Mouse (Mus musculus): ENCODE data around the gene Elmod3. TPM values are rescaled to one million over a fixed set of nuclear protein-coding genes. Genes with fewer than 3 reads are reported as not detected.
A peak's percentile ranks its signal among the peaks of the same experiment; 100 is the strongest.
"Not testable (repeated sequence)": the region's sequence is repeated elsewhere in the genome, so short reads cannot be mapped to it uniquely, and the experiment has no call there.

Gene Elmod3
- polyA plus RNA-seq, 1 experiment = 32.7 TPM

- no peak for TF ChIP-seq CTCF (IDR thresholded peaks at IDR 0.05; ENCODE audit: borderline replicate concordance, insufficient read depth, low read depth, low read length)
- no peak for TF ChIP-seq POLR2A (IDR thresholded peaks at IDR 0.05; ENCODE audit: borderline replicate concordance, insufficient read depth, low read length)
- H3K27me3 ChIP-seq (ENCODE audit: control insufficient read depth, insufficient read depth, low read length) = no peaks in the 10 kb centered on the region
- DNase-seq = no peak
- no peaks in the 10 kb centered on the region for H3K4me1 ChIP-seq (ENCODE audit: control insufficient read depth, insufficient read depth, low read length)
- WGBS = 59% methylated on average over 12 of the region's 12 CpGs
- 0 out of 2 replicates have a peak overlapping the region, but pooled peaks have one; percentile 3 for H3K27ac ChIP-seq (ENCODE audit: insufficient read depth, low read length)
- no peak overlapping the region for H3K4me3 ChIP-seq (replicated peaks; ENCODE audit: insufficient read depth, low read depth, low read length)
Observed at GRCm38 (mm10) chr6:72543265-72543850, 54.9 kb downstream of the Elmod3 start.

DNA sequence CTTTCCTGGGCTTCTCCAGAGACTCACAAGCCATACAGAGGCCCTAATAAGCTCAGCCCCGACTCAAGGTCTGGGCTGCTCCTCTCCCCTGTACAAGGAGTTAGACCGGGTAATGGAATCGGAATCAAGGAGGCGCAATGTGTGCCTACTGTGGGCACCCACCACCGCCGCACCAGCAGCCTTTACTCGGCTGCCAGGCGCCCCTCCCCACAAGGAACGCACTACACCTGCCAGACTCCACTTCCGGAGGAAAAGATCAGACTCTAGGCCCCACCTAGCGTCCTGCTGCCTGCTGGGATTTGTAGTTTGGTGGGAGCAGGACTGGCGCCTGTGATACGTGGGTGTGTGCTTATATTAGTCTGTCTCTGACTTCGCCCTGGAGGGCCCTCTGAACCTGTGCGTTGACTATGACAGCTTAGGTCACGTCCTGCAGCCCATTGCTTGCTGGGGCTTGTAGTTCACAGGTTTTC, 59.6 kb downstream of the Elmod3 start:
- Histone ChIP-seq H3K27ac (ENCODE audit: insufficient read depth, low read length) (peak overlapping the region; percentile 82), H3K27me3 (ENCODE audit: control insufficient read depth, insufficient read depth, low read length) (no peaks in the 10 kb centered on the region), H3K4me3 (replicated peaks; ENCODE audit: insufficient read depth, low read depth, low read length) (peak overlapping the region; percentile 73), H3K4me1 (ENCODE audit: control insufficient read depth, insufficient read depth, low read length) (no peaks in the 10 kb centered on the region)
- TF ChIP-seq CTCF (IDR thresholded peaks at IDR 0.05; ENCODE audit: borderline replicate concordance, insufficient read depth, low read depth, low read length) = no peak
- TF ChIP-seq POLR2A (IDR thresholded peaks at IDR 0.05; ENCODE audit: borderline replicate concordance, insufficient read depth, low read length) = peak; percentile 92
- peak; percentile 91 to 97 for DNase-seq
- WGBS = 2% methylated on average over 16 of the region's 16 CpGs

GRCm38 (mm10) chr6:72537998-72538500, 60.2 kb downstream of the Elmod3 start:
- Histone ChIP-seq H3K27ac (ENCODE audit: insufficient read depth, low read length) (peak overlapping the region; percentile 82), H3K4me1 (ENCODE audit: control insufficient read depth, insufficient read depth, low read length) (no peaks in the 10 kb centered on the region), H3K27me3 (ENCODE audit: control insufficient read depth, insufficient read depth, low read length) (no peaks in the 10 kb centered on the region), H3K4me3 (replicated peaks; ENCODE audit: insufficient read depth, low read depth, low read length) (peak overlapping the region; percentile 73)
- DNase-seq = peak in 1 of 2 experiments; percentile 37
- TF ChIP-seq CTCF (IDR thresholded peaks at IDR 0.05; ENCODE audit: borderline replicate concordance, insufficient read depth, low read depth, low read length) (no peak), POLR2A (IDR thresholded peaks at IDR 0.05; ENCODE audit: borderline replicate concordance, insufficient read depth, low read length) (no peak)
- 61% methylated on average over 10 of the region's 10 CpGs for WGBS

DNA sequence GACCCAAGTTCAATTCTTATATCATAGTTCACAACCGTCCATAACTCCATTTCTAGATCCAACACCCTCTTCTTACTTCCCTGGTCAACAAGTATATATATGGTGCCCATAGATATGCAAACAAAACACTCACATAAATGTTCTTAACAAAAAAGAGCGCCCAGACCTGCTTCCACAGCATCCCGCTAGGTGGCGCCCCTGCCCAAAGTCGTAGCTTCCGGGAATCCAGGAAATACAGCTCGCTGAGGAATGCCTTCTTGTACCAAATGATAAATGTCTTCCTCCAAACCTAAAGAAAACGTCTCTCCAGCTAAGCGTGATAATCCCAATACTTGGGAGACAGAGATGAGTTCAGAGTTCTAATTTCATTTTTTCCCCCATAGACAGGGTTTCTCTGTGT, 63.0 kb downstream of the Elmod3 start:
- peak; percentile 75; the same call in 1 of the 2 replicates for TF ChIP-seq CTCF (IDR thresholded peaks at IDR 0.05; ENCODE audit: borderline replicate concordance, insufficient read depth, low read depth, low read length)
- TF ChIP-seq POLR2A (IDR thresholded peaks at IDR 0.05; ENCODE audit: borderline replicate concordance, insufficient read depth, low read length) = no peak
- Histone ChIP-seq H3K4me3 (replicated peaks; ENCODE audit: insufficient read depth, low read depth, low read length) (no peak overlapping the region), H3K27ac (ENCODE audit: insufficient read depth, low read length) (no peak overlapping the region), H3K27me3 (ENCODE audit: control insufficient read depth, insufficient read depth, low read length) (no peaks in the 10 kb centered on the region), H3K4me1 (ENCODE audit: control insufficient read depth, insufficient read depth, low read length) (no peaks in the 10 kb centered on the region)
- peak; percentile 65 to 79 for DNase-seq
- WGBS = 5% methylated on average over 9 of the region's 9 CpGs

GRCm38 (mm10) chr6:72534035-72534809, 64.0 kb downstream of the Elmod3 start:
- H3K27ac ChIP-seq (ENCODE audit: insufficient read depth, low read length) = no peak overlapping the region
- TF ChIP-seq POLR2A (IDR thresholded peaks at IDR 0.05; ENCODE audit: borderline replicate concordance, insufficient read depth, low read length) (no peak), CTCF (IDR thresholded peaks at IDR 0.05; ENCODE audit: borderline replicate concordance, insufficient read depth, low read depth, low read length) (peak; percentile 91)
- peak; percentile 57 for DNase-seq
- no peaks in the 10 kb centered on the region for H3K27me3 ChIP-seq (ENCODE audit: control insufficient read depth, insufficient read depth, low read length)
- H3K4me3 ChIP-seq (replicated peaks; ENCODE audit: insufficient read depth, low read depth, low read length) = no peak overlapping the region
- H3K4me1 ChIP-seq (ENCODE audit: control insufficient read depth, insufficient read depth, low read length) = no peaks in the 10 kb centered on the region
- WGBS = 43% methylated on average over 9 of the region's 9 CpGs

GRCm38 (mm10) chr6:72533555-72533954, 64.7 kb downstream of the Elmod3 start:
- H3K4me1 ChIP-seq (ENCODE audit: control insufficient read depth, insufficient read depth, low read length); H3K27me3 ChIP-seq (ENCODE audit: control insufficient read depth, insufficient read depth, low read length); H3K27ac ChIP-seq (ENCODE audit: insufficient read depth, low read length); DNase-seq; H3K4me3 ChIP-seq (replicated peaks; ENCODE audit: insufficient read depth, low read depth, low read length): not testable (repeated sequence)
- WGBS = 29% methylated on average over 1 of the region's 1 CpGs

GRCm38 (mm10) chr6:72532580-72532979, 65.6 kb downstream of the Elmod3 start:
- DNase-seq = no peak
- Histone ChIP-seq H3K4me3 (replicated peaks; ENCODE audit: insufficient read depth, low read depth, low read length) (no peak overlapping the region), H3K4me1 (ENCODE audit: control insufficient read depth, insufficient read depth, low read length) (no peaks in the 10 kb centered on the region), H3K27ac (ENCODE audit: insufficient read depth, low read length) (no peak overlapping the region), H3K27me3 (ENCODE audit: control insufficient read depth, insufficient read depth, low read length) (no peaks in the 10 kb centered on the region)
- TF ChIP-seq CTCF (IDR thresholded peaks at IDR 0.05; ENCODE audit: borderline replicate concordance, insufficient read depth, low read depth, low read length) (no peak), POLR2A (IDR thresholded peaks at IDR 0.05; ENCODE audit: borderline replicate concordance, insufficient read depth, low read length) (no peak)
- 68% methylated on average over 4 of the region's 4 CpGs for WGBS

Data from cerebellum, adult 2 months (tissue).